Mouse (Mus musculus): ENCODE results near the gene Pmepa1.

The Pmepa1 gene

DNA sequence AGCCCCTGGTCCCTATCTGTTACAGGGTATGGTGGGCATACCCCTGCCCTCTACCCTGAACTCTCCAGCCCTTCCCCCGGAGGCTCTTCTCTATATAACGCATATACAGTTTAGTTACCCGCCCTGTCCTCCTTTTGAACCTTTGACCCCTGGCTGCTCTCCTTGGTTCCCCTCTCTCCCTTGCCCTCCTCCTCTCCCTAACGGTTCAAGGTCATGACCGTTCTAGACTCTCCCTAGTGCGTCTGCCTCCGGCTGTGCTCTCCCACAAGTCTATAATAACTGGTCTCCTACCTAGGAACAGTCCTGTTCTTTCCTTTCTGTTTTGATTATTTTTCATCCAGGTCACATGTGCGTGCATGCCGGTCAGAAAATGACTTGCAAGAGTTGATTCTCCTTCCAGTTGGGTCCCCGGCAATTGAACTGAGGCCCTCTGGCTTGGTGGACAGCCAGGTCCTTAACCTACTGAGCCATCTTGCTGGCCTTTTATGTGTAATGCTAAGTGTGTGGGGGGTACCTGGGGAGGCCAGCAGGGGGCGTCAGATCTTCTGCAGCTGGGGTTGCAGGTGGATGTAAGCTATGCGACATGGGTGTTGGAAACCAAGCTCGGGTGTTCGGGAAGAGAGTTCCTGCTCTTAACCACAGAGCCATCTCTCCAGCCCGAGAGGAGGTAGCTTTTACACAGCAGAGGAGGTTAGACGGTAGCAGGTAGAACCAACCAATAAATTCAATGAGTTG, 2.7 kb upstream of the Pmepa1 start:
- intact Hi-C loops (cut with DNase I), result no loop called here

DNA sequence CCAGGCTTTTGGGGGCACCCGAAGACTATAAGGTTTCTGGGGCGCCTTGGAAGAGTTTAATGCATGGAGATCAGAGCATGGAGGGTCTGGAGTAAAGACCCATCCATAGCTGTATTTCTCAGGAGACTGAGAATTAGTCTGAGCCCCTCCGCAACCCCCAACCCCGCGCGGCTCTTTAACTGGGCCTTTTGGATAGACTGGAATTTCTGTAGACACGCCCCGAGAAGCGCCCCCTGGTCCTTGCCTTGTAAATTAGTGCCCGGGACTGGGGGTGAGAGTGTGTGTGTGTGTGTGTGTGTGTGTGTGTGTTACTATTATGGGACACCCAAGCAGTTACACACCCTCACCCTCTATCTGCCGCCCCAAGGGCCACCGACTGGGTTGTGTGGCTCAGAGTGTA, 526 bp upstream of the Pmepa1 start:
- intact Hi-C loops (cut with DNase I), result no loop called here

DNA sequence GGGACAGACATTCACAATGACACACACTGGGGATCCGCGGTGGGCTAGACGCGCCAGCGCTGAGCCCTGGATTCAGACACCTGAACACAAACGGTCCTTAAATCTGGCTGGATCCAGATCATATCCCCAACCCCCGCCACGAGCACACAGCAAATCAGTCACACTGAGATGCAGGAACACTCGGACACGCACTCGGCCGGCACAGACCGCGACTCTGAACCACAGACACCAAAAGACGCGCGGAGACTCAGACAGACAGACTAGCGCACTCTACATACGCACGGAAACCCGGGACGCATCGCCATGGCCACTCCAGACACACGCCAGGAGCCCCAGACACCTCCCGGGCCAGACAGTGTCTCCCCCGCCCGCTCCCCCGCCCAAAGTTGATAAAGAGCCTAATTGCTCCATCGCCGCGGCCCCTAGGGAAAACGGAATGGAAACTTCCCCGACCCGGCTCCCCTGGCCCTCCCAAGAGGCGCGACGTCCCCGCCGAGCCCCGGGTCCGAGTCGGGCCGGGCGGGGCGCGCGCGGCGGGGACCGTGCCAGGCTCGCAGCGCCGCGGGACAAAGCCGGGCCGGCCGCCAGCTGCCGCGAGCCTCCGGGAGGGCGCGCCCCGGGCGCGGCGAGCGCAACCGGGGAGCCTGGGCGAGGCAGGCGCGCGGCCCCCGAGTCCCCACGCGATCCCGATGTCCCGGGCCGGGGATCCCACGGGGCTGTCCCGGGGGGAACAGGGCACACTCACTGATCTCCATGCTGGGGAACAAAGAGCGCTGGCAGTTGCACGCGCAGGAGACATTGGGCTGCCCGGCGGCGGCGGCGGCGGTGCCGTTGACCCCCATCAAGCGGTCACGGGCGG, 761 bp downstream of the Pmepa1 start:
- intact Hi-C loops (cut with DNase I), result no loop called here

DNA sequence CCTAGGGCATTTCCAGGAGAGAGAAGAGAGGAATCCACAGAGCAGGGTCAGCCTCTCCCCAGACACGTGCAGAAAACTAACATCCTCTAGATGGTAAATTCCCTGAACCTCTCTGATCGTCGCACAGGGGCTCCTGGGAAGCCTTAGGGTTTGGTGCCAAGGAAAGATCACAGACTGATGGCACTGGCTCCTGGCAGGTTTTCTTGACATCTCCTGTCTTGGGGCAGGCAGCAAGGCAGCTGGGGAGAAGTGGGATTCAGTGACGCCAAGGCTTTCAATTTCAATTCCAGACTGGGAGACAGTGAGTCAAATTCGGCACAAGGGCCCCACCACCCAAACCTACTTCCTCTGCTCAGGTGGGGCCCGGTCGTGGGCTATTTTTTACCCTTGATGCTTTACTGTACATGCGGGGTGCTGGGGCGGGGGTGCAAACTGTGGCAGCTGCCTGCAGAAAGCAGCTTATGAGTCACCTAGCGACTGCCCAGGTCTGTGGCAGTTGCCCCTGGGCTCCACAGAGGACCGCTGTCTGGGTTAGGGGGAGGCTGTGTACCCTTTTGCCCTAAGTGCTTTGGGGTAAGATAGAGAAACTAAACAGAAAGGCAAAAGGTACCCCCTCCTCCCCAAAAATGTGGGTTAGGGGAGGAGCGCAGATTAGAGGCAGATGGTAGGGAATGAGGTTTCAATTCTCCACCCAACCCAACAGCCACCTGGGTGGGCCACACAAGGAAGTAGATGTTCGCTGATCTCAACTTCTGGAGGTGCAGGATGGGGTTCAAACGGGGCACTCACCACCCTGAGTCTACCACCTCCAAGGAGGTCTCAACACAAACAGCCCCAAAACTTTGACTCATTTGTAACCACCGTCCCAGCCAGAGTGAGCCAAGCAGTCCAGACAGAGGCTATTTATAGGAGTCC, 1.6 kb downstream of the Pmepa1 start:
- intact Hi-C loops (cut with DNase I), result no loop called here

DNA sequence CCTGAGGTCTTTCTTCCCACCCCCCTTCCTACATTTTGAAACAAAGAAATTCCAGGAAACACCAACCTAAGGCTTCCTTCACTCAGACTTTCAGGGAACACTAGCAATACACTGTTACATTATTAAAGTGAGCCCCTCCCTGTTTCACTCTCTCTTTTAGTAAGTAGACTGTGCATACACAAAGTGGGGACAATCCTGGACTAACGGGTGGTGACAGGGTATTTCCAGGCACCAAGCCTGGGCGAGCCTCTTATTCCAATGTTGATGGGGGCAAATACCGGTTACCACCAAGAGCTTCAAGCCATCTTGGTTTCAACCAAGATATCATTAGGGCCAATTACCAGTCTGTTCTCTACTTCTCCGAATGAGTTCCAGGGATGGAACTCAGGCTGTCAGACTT, 2.4 kb downstream of the Pmepa1 start:
- intact Hi-C loops (cut with DNase I), result no loop called here

DNA sequence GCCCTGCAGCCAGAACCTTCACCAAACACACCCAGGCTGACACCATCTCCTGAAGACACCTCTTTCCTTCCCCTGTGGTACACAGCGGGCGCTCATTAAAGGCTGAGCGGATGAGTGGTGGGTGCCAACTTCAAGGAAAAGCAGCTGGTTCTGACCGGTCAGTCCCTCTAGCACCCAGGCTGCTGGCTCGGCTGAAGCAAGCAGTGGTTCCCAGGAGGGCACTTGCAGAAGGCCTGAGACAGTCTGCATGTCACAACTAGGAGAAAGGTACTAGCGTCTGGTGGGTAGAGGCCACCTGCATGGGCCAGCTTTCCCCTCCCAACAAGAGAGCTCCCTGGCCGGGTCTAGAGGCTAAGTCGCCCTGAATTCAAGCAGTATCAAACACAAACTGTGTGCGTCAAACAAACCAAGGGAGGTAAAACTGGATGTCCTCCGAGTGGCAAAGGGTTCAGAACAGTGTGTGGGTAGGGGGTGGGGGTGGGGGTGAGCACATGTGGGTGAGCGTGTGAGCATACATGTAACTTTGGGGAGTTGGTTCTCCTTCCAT, 3.9 kb downstream of the Pmepa1 start:
- intact Hi-C loops (cut with DNase I), result no loop called here

DNA sequence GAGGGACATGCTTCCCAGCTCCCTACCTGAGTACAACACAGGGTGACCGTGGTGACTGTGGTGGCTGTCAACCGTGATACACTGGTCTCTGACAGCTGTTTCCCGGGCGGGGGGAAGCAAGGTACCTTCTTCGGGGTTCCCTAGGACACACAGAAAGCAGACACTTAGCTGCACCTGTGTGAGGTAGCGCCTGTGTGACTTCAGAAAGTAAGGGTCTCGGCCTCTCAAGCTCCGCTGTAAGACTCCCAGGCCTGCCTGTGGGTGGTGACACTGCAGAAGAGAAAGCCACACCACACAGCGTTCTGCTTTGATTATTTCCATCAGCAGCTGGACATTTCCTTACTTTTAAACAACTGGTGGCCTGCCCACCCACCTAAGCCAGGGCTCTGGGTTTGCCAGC, 4.8 kb downstream of the Pmepa1 start:
- intact Hi-C loops (cut with DNase I), result no loop called here

DNA sequence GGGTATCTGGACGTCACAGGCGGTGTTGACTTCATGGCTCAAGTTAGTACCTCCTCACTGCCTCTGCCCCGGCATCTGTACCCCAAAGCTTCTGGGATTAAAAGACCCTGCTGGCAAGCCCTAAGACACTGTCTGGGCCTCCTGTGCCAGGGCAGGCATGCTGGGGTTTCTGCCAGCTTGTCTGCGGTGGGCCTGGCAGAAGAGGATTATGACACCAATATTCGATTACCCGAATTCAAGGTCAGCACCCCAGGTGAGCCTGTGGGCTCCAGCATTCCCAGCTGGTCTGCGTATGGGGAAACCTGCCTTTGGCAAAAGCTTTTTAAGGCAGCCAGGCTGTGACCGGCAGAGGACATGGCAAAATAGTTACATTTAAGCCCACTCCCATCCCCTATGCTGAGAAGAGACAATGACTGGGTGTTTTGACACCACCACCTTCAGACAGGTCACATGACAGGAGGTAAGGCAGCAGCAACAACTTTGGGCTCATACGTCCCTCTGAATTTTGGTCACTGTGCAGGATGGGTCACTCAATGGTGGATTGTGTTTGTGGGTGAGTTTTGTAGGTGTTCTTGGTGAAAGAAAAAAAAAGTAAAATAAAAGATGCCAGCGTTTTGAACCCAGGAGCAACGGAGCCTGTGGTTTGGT, 5.6 kb downstream of the Pmepa1 start:
- intact Hi-C loops (cut with DNase I), result no loop called here

DNA sequence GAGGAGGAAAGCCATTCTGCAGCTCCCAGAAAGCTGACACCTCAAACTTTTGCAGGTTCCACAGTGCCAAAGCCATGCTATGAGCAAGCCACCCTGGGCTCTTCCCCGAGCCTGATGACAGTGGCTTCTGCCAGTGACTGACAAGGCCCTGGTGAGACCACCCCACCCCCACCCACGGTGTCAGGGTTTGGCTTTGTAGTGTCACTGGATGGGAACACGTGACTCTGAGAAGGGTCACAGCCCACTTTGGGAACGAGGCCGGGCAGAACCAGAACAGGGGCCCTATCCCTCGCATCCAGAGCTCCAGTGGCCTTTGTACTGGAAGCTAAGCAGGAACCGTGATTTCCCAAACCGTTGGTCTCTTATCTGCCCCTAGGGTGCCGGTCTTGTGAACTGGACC, 6.1 kb downstream of the Pmepa1 start:
- intact Hi-C loops (cut with DNase I), result no loop called here

DNA sequence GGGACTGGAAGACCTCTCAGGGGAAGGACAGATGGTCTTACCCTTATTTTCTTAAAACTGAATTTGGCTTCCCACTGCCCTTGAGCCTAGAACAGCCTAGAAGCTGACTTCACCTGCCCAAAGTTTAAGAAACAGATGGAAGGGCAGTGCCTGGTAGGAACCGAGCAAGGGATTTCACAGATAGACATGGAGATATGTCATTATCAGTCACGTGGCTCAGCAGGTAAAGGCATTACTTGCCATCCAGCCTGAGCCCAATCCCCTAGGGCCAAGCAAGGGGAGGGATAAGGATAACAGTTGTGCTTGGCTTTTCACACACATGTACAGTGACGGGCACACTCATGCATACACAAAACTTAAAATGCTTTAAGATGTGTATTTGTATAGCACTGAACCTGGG, 8.8 kb downstream of the Pmepa1 start:
- intact Hi-C loops (cut with DNase I), result no loop called here

DNA sequence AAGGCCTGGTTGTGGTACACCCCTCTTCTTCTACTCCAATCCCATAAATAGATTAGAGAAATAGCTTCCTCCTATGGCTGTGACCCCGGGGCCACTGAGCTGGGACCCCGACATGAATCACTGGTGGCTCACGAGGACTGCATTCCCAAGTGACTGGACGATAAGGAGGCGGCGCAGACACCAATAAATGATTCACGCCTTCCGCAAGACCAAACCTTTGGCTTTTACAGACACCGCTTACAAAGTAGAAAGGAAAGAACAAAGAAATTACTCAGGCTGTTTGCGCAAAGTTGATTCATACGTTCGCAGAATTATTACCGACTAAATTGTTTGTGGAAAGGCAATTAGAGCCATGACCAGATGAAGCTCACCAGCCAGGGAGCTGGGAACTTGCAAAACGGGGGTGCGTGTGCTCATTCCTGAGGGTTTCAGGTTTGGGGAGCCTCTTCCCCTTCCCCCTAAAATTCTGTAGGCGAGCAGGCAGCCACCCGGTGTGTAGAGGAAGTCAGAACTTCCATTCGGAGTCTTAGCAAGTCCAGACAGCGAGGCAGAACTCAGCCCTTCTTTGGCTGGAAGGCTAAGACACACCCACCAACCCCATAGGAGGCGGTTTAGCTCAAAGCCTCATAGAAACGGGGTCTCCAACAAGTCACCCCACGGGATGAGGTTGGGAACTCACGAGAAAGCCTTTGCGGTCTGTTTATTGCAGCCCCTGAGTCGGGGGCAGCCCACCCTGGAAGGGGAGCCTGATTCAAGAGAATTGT, 9.8 kb downstream of the Pmepa1 start:
- intact Hi-C loops (cut with DNase I), result no loop called here

DNA sequence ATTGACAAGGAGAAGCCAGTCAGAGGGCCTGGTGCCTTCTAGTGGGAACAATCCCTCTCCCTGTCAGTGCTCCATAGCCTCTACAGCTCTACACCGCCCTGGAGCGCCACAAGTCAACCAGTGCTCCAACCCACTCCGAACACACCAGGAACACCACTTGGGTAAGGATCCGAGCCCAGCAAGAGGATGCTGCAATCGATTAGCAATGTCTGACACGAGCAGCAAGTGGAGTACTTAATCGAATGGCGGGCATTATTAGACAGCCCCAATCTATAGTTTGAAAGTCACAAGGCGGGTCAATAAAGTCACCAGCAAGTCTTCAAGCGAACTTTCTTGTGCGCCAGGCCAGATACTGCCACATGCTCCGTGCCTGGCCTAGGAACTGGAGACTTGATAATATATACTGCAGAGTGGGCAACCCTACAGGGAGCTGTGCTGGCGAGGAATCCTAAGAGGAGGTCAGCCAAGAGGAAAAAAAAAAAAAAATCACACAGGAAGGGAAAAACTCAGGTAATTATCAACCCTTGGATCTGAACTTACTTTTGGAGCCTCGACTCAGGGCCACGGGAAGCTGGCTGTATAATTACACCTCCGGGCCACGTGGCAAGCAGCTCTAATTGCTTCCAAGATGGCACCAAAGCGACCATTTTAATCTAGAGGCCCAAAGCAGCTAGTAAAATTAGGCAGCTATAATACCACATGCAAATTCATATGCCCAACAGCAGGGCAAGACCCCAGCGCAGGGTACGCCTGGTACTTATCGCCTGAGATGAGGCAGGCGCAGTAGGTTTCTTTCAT, 10.7 kb downstream of the Pmepa1 start:
- intact Hi-C loops (cut with DNase I), result no loop called here

DNA sequence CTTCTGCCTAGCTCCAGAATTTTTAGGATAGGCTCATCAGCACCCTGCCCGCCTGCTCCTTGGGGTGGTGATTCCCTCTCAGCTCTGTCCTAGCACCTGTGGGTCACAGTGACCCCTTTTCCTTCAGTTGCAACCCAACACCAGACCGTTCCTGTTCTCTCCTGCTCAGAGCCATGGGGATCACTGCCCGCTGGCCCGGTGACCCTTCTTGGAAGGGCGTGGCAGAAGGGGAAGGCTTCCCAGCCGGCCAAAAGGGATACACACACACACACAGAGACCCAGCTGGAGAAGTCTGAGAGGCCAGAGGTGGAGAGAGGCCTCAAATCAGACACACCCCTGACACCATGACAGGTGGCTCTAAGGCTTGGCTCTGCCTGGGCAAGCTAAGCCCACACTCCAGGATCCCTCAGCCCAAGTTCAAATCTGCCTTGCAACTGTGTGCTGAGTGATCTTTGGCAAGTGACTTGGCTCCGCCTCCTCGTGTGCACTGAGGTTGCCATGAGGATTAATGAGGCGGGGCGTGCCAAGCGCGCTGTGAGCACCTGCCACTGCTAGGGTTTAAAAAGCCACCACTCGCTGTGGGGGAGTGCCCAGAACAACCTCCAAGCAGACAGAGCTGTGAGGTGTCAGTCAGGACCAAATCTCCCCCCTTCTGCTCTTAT, 11.7 kb downstream of the Pmepa1 start:
- intact Hi-C loops (cut with DNase I), result no loop called here

DNA sequence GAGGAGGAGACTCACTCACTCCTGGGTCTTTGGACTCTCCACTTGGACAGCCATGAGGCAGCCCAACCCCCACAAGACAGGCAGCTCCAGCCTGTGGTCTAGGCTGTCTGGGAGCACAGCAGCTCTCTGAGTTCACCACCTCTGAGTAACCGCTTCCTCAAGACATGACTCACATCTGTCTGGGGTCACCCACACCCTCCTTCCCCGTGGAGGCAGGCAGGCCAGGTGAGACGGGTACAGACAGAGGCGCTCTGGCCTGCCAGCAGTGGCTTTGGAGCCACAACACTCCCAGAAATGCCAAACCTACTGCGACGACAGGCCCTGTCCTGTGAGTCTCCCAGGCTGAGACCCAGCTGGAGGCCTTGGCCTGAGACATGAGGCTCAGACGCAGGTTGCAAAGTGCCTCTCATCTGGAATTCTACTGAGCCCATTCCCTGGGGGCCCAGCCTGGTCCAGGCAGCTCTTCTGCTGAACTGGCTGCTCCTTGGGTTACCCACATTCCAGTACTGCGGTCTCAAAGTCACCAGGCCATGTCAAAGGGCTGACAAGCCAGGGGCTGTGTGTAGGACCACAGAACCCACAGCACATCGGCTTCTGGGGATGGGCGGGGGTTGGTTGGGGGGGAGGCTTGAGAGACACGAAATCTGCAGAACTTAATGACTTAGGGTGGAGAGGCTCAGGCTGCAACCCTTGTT, 12.6 kb downstream of the Pmepa1 start:
- intact Hi-C loops (cut with DNase I), result no loop called here

DNA sequence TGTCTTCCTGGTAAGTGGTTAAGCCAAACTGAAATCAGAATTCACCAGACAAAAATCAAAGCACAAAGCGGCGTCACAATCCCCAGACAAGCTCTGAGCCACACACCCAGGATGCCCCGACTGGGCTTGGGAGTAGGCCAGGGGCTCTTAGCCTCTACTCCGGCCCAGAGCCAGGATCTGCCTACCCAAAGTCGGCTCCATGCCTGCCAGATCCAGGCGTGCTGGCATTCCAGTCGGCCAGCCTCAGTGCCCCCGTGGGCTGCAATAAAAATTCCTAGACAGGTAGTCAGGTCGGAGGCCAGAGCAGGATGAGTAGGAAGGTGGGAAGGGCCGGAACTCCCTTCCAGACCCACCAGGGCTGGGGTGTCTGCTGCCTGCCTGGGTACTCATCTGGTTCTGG, 14.8 kb downstream of the Pmepa1 start:
- intact Hi-C loops (cut with DNase I), result no loop called here

DNA sequence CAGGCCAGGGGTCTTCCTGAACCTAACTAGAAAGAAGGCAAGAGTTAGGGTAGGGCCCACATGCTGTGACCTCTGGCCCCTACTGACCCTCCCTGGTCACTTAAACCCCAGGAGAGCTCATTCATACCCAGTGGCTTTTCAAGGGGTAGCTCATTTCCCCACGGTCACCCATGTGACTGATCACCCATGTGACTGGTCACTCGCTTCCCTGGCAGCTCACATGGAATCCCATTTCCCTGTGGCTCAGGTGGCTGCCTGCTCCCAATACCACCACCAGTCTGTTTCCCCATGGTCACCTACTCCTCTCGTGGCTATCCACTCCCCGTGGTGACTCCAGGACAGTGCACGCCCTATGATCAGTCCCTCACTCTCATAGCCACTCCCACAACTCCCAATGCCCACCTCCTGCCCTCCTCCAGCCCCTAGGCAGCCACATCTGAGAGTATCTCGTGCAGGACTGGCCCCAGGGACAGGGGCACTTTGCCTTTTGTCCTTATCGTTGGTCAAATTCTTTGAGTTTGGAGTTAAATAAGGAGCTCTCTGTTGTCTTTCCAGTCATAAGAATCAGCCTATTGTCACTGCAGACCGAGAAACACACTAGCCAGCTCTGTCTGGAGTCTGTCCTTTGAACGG, 17.8 kb downstream of the Pmepa1 start:
- intact Hi-C loops (cut with DNase I), result no loop called here

DNA sequence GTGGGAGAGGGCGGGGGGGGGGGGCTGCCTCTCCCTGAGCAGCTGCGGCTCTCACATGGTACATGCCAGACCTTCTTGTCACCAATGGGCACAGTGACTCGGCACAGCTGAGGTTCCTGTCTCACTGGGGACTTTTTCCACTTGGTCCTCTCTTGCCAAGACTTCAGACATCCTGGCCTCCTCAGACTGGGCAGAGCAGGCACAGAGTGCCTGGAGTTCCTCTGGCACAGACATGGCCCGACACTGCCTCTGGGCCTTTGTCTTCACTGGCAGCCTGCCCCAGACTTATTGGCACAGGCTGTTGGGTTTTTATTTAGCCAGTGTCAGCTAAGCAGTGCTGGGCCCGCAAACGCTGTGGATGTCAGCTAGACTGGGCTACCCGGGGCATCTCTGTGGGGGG, 18.7 kb downstream of the Pmepa1 start:
- intact Hi-C loops (cut with DNase I), result no loop called here

DNA sequence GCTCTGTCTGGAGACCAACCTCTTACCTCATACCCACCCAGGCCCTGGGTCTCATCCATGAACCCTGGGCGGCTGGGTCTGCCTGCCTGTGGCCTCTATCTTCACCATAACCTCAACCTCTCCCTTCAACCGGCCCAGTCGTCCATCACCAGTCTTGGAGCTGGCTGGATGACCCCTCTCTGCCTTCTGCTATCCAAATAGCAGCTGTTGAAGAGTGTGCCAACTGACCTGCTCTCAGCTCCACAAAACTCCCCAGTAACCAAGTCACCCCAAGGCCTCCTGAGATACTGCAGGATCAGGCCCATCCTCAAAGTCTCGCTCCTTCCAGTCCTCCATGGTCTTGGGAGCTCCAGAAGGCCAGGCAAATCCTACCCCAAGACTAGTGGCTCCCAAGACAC, 19.8 kb downstream of the Pmepa1 start:
- intact Hi-C loops (cut with DNase I), result no loop called here
